Mouse (Mus musculus) inflammation-experienced regulatory T-cells, adult 6 months (primary cell): ENCODE results near the gene Tmem110. TPM values are rescaled to one million over a fixed set of nuclear protein-coding genes. Genes with fewer than 3 reads are reported as not detected.

Source experiments
- ATAC-seq: one replicate; pipeline ENCODE4 v1.8.0; 2017
- polyA plus RNA-seq, 3 experiments: library from polyadenylated mRNA; unstranded; fragments of 100-300 nt; shearing (Covaris generic); gene quantifications; one replicate each; pipeline ENCODE4 v1.2.1; 2017

The Tmem110 gene
- polyA plus RNA-seq: 1 to 10 TPM; 6.2 to 7.5 (median 6.6) TPM

DNA sequence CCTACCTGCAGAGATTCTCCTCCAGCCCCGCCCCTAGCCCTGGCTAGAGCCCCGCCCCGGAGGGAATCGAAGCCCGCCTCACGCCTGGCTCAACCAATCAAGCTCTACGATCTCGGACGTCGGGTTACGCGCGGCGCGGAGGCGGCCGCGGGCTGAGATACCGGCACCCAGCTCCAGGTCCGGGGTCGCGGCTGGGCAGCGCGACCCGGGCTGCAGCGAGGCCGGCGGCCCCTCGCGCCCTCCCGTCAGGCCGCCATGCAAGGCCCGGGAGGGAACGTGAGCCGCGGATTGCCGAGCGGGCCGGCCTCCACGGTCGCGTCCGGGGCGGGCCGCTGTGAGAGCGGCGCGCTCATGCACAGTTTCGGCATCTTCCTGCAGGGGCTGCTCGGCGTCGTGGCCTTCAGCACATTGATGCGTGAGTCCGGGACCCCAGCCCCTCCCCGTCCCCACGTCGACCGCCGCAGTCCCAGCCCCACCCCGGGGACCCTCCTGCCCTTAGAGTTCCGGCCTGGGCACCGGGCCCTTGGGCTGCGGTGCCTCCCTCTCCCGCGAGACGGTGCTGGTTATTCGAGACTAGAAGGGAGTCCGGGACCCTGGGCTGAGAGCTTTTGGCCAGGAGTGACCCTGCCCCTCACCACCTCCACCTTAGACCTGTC, at the start of gene Tmem110:
Tmem110 (plus strand) TSS at position 115 of the 656 bp plus-strand sequence.
- peak; percentile 91 for ATAC-seq

DNA sequence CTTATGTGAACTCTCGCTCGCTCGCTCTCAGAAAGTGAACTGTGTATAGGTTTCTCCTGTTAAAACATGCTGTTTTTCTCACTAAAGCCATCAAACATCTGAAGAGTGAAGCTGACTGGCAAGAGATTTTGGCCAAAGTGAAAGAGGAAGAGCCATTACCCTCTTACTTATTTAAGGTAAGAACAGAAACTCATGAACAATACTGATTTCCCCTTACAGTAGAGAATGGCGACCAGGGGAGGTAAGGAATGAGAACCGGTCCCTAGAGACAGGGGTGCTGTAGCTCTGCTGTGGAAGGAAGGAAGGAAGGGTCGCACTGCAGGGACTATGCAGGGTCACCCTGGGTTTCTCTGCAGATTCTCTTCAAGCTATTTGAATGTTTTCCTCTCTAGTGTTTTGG, 40.8 kb upstream of the Tmem110 start:
- no peak for ATAC-seq

DNA sequence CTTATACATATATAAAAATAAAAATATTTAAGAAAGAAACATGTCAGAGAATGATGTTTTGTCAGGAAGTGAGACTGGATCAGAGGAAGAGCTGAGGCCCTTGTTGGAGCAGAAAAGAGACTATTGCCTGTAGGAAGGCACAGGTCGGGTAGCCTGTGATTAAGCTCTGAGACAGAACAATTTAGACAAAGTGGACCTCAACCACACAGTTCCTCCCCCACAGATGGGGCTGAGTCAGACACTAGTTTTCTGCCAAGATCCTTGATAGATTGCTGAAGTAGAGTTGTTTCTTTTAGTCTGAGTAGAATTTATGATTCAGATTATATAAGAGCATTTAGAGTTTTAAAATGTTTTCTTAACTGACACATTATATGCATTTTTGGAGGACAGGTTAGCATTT, 35.9 kb upstream of the Tmem110 start:
- ATAC-seq: no peak

DNA sequence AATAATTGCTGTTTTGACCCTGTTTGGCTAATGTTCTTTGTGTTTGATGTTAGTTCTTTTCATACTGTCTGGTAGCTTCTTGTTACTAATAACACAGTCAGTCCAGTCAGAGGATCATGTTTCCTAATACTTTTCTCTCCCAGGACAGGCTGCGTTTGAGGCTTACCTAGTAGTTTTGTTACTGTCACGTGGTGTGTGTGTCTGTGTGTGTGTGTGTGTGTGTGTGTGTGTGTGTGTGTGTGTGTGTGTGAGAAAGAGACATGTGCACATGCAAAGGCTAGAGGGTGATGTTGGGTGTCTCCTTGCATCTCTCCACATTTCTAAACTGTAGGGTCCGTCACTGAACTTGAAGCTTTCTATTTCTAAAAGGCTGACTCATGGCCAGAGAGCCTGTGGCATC, 32.5 kb upstream of the Tmem110 start:
- no peak for ATAC-seq

DNA sequence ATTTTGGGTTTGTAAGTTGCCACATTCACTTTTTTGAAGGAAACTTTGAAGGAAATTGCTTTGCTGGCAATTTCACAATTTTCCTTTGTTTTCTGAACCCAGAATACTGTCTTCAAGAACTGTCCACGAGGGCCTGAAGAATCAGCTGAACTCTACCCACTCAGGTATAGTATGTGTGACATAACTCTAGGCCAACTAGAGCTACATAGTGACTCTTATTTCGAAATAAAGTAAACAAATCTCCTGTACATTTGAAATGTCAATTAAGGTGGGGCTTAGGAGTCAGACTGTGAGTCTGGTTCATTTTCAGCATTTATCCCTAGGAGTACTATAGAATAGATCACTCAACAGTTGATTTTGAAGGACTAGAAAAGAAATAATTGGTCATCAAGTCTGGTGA, 23.6 kb upstream of the Tmem110 start:
- no peak for ATAC-seq

DNA sequence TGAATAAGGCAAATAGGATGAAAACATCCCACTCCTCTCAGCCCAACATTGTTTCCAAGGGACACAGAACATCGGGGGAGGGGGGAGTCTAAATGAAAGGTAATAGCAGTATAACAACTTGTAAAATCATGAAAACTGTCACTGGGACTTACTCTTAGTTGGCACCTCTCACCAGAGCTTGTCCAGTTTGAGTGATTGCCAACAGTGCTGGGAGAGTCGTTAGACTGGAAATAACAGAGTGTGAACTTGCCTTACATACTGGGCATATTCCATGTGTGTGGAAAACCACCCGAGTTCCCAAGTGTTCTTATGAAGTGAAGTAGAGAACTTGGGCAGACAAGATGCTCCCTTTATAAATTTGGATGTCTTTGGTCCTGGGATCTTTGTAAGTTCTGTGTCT, 4.3 kb upstream of the Tmem110 start:
- ATAC-seq: no peak

DNA sequence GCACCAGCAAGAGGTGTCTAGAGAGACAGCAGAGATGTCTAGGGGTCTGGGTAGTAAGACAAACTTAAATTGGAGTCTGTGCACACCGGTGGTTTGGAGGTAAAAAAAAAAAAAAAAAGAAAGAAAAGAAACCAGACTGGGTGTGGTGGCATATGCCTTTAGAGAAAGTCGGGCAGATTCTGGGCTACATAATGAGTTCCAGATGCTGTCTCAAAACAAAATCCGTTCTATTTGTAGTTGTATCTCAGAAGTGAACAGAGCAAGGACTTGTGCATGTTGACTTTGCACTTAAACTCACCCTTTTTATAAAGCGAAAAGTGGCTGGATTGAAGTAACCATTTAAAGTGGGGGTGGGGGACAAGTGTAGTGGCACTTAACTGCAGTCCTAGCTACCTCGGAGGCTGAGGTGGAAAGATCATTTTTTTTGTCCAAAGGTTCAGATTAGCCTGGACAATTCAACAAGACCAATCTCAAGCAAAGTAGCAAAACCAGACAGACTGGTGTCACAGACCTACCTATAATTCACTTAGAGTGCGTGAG, 864 bp upstream of the Tmem110 start:
- ATAC-seq: no peak

DNA sequence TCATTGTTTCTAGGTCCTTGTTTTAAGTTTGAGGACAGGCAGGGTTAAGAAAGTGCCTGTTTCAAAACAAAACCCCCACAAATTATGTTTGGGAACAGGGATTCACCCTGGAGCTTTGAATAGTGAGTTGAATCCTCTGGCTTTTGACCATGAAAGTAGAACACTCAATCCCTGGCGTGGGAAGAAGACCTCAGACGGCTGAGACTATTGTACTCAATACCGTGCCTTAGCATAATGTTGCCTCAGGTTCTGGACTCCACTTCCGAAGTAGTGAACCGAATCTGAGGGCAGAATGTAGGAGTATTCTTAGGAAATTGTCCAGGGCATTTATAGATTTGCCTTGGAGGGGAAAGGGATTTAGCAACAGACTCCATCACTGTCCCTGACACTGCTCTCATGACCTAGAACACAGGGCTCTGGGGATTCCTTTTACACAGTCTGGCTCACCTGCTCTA, 342 bp upstream of the Tmem110 start:
- ATAC-seq: no peak

DNA sequence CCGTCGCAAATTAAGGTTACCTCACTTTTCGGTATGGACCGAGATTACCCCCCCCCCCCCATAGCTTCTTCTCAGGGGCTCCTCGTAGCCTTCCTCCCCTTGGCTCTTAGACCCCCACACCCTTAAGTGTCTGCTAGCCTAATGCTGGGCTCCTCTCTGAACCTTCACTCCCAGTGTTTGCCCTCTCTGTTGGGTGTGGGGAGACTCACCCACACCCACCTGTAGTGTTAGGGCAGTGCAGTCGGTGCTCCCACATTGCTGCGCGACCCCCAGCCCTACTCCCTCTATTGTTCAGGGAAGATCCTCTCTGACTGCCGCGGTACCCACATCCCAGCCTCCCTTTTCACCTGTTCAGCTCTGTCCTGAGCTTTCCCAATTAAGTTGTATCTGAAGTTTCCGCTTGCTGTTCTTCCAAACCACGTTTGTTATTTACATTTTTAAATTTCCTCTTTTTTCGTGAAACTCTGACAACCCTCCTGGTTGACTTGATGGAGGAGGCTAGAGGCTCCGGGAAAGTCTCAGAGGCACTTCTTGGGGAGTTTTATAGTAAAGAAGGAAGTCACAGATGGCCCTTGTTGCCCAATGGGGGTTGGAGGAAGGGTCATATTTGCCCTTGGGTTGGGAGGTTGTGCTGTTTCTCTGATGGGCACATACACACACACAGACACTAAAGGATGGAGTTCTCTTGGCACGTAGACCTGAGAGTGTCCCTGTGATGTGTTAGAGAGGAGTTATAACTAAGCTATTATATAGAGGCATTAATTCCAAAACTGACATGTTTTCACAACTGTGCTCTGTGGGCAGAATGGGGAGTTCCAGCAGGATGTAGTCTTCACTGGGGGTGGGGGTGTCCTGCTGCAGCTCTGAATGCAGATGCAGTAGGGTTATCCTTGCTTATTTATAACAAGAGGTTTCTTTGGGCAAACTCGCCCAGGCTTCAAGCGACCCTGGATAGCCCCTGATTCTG, 1.1 kb downstream of the Tmem110 start:
- ATAC-seq: peak; percentile 16

DNA sequence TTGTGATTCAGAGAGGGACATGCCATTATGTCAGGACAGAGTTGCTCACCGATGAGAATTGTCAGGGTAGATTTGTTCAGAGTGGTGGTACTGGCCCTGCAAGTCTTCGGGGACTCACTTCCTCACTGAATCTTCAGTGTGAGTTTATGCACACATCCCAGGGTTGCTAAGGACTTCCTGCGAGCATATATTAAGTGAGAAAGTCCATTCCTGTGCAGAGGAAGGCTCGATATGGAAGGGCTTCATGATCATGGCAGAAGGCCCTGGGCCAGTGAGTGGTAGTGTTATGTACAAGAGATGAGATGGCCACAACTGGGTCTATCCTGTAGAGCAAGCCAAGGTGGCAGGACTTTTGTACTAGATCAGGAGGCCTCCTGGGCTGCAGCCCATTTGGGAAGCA, 2.1 kb downstream of the Tmem110 start:
- ATAC-seq: no peak

DNA sequence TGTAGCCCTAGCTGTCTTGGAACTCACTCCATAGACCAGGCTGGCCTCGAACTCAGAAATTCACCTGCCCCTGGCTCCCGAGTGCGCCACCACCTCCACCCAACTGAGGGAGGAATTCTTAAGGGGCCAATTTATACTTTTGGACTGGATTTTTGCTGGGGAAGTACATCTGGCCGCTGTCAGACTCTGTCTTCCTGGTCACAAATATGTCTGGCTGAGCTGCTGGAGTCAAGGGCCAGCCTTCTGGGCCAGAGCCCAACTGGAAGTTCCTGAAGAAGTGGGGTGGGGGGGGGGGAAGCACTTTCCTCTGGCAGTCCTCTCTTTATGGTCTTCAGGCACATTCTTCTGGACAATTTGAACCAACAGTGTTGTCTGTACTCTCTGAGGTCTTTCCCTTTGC, 2.7 kb downstream of the Tmem110 start:
- ATAC-seq: no peak

DNA sequence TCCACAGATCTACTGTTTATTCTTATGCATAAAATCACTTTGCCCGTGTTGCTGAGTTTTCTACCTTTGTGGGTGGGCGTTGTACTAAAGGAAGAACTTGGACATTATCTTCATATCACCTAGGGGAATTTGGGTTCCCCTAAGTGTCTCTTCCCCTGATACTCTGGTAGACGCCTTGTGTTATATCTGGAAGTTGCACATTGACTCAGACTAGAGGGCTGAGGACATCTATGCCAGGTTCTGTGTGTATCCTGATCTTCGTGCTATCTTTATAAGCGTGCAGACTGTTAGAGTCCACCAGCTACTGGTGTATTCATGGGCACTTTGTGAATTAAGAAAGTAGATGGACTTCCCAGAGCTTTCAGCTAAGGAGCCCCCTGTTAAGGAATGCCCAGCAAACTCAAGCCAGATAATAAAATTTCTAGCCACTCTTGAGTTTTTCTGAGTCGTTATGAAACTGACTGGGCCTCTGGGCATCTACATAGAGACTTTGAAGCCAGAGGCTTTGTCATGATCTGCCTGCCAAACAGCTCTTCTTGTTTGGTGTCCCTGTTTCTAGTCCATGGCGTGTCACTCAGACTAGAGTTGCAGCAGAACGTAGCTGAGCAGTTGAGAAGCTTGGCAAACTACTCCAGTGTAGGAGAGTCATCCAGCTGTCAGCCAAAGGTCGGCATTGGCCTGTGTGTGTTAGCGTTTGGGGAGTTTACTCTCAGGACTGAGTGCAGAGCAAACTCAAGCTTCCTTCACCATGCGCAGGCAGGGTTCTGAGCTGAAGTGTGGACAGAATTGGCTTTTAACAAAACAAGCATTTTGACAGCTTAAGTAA, 3.5 kb downstream of the Tmem110 start:
- no peak for ATAC-seq

DNA sequence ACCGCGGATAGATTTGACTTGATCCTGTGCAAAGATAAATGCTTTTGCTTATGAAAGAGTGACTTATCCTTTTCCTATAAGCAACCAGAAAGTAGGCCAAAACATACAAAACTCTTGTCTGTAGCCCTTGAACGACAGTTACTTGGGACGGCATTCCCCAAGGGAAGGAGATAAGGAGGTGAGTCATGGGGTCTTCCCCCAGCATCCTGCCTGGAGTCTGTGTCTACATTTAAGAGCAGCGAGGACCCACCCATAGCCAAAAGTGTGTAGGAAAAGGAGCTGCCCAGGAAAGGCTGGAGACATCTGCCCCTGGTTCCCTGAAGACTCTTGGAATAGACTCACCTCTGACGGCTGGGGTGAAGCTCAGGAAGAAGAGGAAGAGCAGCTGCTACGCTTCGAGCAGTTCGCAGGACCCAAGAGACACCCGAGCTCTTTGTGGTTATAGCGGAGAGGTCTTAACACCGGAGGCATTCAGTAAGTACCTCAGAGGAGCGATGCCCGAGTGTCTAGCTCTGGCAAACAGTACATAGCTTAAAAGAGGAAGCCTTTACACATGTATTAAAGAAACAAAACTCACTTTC, 12.1 kb downstream of the Tmem110 start:
- ATAC-seq: no peak

DNA sequence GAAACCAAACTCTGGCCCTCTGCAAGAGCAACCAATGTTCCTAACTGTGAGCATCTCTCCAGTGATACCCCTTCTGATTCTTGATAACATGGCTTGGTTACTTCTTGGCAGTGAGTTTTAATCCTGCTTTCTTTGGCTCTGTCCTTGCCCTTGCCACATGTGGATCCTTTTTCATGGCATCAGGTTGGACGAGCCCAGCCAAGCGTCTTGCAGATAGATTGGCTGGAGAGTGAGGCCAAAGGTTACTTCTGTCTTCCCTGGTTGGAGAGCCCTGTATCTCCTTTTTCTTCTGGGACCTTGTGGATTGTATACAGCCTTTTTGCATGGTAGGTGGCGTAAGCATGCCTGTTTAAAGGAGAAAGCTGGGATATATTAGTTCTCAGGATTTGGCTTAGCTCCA, 18.3 kb downstream of the Tmem110 start:
- ATAC-seq: no peak

DNA sequence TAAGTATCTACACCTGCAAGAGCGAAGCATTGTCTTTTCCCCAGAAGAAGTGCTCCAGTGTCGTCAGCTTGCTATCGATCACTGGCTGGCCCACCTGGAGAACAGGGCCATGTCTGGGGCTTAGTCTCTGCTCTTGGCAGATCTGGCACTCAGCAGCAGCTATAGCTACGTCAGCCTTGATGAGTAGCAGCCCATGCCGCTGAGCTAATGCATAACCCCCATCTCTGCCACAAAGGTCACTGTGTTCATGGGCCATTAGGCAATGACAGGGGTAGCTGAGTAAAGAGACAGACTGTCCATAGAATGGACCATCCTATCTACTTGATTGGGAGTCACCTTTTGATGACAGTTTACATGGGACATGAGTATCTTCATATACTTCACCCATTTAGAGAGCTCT, 25.1 kb downstream of the Tmem110 start:
- ATAC-seq: no peak

DNA sequence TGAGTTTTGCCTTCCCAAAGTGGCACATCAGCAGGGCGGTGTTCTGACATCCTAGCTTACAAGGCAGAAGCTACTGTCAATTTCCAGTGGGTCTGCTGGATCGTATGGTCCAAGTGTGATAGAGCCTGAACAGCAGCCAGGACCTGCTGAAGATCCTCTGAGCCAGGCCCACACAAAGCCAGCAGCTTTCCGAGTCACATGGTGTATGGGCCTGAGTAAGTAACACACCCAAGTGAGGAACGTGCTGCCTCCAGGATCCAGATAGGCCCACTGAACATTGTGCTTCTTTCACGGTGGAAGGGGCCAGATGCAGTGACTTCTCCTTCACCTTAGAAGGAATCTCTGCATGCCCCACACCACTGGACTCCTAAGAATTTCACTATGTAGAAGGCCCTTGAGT, 26.9 kb downstream of the Tmem110 start:
- ATAC-seq: no peak

DNA sequence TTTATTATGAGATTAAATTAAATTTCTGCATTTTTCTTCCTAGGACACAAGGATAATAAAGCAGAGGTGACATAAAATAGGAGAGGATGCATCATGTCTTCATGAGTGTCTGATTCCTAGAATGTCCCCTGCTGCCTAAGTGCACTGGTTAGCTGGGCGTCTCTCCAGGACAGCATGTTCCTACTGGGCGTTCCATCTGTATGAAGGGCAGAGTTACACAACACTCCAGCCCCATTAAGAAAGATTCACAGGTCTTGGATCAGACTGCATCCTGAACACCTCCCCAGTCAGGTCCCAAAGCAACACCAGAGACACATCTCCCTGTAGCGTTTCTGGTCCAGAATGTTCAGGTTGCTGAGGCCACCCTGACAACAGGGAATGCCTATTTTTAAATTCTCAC, 29.9 kb downstream of the Tmem110 start:
- no peak for ATAC-seq

DNA sequence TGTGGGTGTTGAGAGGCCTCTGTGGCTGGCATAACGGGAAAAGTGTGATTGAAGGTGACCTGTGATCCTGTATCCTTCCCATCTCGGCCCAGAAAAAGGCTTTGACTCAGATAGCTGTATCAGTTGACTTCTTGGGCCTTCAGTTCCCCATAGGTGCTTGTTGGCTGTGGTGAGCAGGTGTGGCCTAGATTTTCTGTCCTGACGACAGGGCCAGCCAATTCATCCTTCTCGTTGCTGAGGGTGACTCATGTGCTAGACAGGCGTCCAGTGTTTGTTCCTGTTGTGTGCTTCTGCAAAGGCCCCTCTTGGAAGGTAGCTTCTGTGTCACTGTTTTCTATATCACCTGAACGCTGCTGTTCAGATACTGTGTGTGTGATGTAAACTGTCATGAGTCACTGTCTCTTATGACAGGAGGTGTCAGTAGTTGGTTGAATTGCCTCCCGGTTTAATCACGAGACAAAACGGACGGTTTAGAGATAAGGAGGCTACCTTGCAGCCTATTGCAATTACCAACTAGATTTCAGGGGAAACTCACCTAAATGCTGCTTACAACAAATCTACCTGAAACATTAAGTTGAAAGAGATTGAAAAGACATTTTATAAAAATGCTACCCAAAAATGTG, 31.6 kb downstream of the Tmem110 start:
- ATAC-seq: no peak

DNA sequence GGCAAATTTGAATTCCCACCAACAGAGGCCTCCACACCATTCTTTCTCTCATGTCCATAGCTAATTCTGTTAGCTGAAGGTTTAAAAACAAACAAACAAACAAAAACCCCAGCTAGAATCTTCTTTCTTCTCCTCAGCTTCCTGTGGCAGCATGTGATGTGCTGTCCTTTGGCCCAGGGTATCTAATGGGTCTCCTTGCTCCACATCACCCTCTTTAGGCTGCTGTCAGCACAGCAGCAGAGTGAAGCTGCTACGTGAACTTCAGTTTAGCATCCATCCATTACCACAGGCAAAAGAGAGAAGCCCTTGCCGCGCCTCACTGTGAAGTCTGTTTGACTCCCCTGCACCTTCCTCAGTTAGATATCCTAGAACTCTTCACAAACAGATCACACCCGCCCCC, 32.6 kb downstream of the Tmem110 start:
- ATAC-seq: no peak

DNA sequence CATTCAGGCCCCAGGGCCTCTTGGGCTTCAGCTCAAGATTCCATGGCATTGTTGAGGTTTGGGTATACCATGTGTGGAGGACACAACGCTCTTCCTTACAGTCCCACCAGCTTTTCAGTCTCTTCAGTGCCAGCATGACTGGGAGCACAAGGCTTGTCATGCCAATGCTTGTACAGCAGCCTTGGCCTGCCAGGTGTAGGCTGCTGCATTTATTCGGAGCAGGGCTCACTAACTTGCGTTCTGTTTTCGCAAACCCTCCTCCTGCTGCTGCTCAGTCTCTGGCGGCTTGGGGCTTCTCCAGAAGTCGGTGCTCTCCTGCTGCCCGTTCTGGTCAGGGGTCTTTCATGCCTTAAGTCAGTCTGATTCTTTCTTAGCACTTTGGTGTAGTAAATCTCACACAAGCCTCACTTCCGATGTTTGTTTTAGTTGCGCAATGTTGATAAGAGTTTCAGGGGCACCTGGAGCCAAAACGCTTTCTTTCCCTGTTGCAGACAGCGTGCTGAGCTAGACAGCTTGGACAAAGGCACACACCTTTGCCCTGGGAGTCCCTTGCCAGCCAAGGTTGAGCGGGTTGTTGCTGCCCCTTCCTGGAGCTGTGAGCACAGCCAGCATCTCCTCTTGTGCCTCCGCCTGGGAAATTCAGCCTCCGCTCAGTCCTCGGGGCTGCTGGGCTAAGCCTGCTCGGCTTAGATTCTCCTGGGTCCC, 36.2 kb downstream of the Tmem110 start:
- no peak for ATAC-seq

DNA sequence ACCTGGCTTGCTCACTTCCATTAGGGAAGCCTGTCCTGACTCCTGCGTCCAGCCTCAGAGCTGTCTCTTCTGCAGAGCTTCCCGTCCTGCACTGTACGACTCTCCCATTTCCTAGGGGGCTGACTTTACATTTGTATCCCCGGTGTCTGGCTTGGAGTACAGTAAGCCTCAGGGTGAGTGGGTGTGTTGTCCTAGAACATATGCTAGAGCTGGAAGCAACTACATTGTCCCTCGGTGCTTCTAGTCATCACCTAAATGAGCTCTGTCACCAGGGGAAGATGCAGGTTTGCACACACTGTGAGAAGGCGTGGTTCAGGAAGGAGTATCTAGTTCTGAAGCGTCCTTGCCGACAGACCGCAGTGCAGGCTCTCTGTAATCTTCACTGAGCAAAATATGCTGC, 37.0 kb downstream of the Tmem110 start:
- no peak for ATAC-seq
